Mouse (Mus musculus) embryo, embryonic 11.5 days (tissue): Measurements from ENCODE around the gene Avpr2.

Experiments
- DNase-seq: peaks from one replicate; pipeline ENCODE4 v3.0.0-alpha.2; 2012; ENCODE audit warnings: low read depth, low spot score

The Avpr2 gene

GRCm38 (mm10) chrX:73914827-73915703 is 23.2 kb downstream of the Avpr2 start:
- DNase-seq = peak; percentile 86

GRCm38 (mm10) chrX:73916945-73917344 is 25.0 kb downstream of the Avpr2 start:
- DNase-seq = no peak

- no peak for DNase-seq
Measured at GRCm38 (mm10) chrX:73918631-73919030, 26.7 kb downstream of the Avpr2 start.

GRCm38 (mm10) chrX:73921285-73921822 is 29.5 kb downstream of the Avpr2 start:
- DNase-seq = no peak

- DNase-seq = peak; percentile 75
Measured at GRCm38 (mm10) chrX:73921823-73922549, 30.1 kb downstream of the Avpr2 start, which contains the start of the genes Arhgap4 and Naa10. TSS of gene Arhgap4 (minus strand) at chrX:73921870. TSS of gene Naa10 (minus strand) at chrX:73921944.

- no peak for DNase-seq
Measured at GRCm38 (mm10) chrX:73922550-73922882, 30.6 kb downstream of the Avpr2 start.

- DNase-seq = peak; percentile 47
Measured at GRCm38 (mm10) chrX:73930402-73931062, 38.6 kb downstream of the Avpr2 start, which contains the start of gene Renbp. TSS of gene Renbp (minus strand) at chrX:73930850.

- DNase-seq = no peak
Measured at GRCm38 (mm10) chrX:73931871-73932270, 40.0 kb downstream of the Avpr2 start.

- DNase-seq = no peak
Measured at GRCm38 (mm10) chrX:73941860-73942259, 50.0 kb downstream of the Avpr2 start.

- no peak for DNase-seq
Measured at GRCm38 (mm10) chrX:73942294-73942693, 50.4 kb downstream of the Avpr2 start.
